ENCODE assay signal across 9 mouse cellular contexts in the genomic region with DNA sequence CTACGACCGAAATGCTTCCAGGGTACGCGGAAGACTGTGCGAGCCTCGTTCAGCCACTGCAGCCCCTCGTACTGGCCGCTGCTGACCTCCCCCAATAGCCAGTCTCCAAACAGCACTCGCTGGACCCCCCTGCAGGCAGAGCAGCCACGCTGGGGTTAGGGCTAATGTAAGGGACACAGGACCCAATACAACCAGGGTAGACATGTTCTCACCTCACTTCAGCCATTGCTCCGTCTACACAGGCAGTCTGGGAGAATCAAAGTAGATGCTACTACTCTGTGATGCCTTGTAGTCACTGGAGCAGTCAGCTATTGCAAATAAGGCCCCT. TPM values are rescaled to one million over a fixed set of nuclear protein-coding genes. Genes with fewer than 3 reads are reported as not detected.
A peak's percentile ranks its signal among the peaks of the same experiment; 100 is the strongest.
DNase-seq lines count a peak whose midpoint lies in the region; ATAC-seq and TF ChIP-seq lines count a peak whose summit lies in the region.
"Had no signal": no experiment of that assay in that cellular context is flagged by ENCODE, and none has a peak within 500 bp of the region (broad histone marks: within the 10 kb centered on the region; RNA-seq: fewer than 3 reads in every experiment).

No protein-coding gene starts in this region.

- TF ChIP-seq POLR2A in CH12.LX (IDR thresholded peaks at IDR 0.05; ENCODE audit: low read depth, low read length) = no peak

- in situ Hi-C loops in CH12.LX (cut with MboI; ENCODE audit: low pct_ligation_motif_present, low pct_unique_long_range_greater_than_20kb, low sequenced_read_pairs) = loop anchor here (10.0 kb wide), 1 partner anchor 99 kb away; no protein-coding TSS in a partner anchor

- H3K79me2 ChIP-seq in CH12.LX (replicated peaks; ENCODE audit: control insufficient read depth, extremely low read depth, insufficient read depth, poor library complexity, severe bottlenecking) = no peaks in the 10 kb centered on the region

- no peaks in the 10 kb centered on the region for H3K9me3 ChIP-seq in heart, embryonic 16.5 days (replicated peaks; ENCODE audit: control insufficient read depth, low read length)
- no peaks in the 10 kb centered on the region for H3K9me3 ChIP-seq in CH12.LX (replicated peaks; ENCODE audit: low read length)
- H3K9me3 ChIP-seq in embryonic facial prominence, embryonic 15.5 days (replicated peaks) = no peaks in the 10 kb centered on the region
- H3K9me3 ChIP-seq in liver, embryonic 16.5 days (replicated peaks; ENCODE audit: control insufficient read depth, low read length) = no peaks in the 10 kb centered on the region

- H3K9ac ChIP-seq in heart, embryonic 16.5 days (ENCODE audit: low read length) = peak overlapping the region; percentile 41
- 0 out of 2 replicates have a peak overlapping the region, but pooled peaks have one; percentile 12 for H3K9ac ChIP-seq in CH12.LX (ENCODE audit: insufficient read depth, low read depth)
- no peak overlapping the region for H3K9ac ChIP-seq in embryonic facial prominence, embryonic 15.5 days
- H3K9ac ChIP-seq in liver, embryonic 16.5 days (ENCODE audit: low read depth, low read length) = no peak overlapping the region

- peaks cover 37% of the 10 kb centered on the region for H3K36me3 ChIP-seq in heart, embryonic 16.5 days (ENCODE audit: control insufficient read depth, insufficient read depth)
- peaks cover 42 to 56% of the 10 kb centered on the region in 2 experiments for H3K36me3 ChIP-seq in CH12.LX (replicated peaks in 1 of 2; ENCODE audit: control insufficient read depth in 1 of 2, insufficient read depth in 1 of 2, low read length in 1 of 2)
- H3K36me3 ChIP-seq in embryonic facial prominence, embryonic 15.5 days = peaks cover 39% of the 10 kb centered on the region
- peaks cover 33% of the 10 kb centered on the region for H3K36me3 ChIP-seq in liver, embryonic 16.5 days (ENCODE audit: control insufficient read depth, insufficient read depth)

- WGBS in heart, embryonic 16.5 days = 38% methylated on average over 11 of the region's 11 CpGs
- WGBS in embryonic facial prominence, embryonic 15.5 days = 32% methylated on average over 11 of the region's 11 CpGs
- WGBS in liver, embryonic 16.5 days (ENCODE audit: insufficient replicate concordance) = 33% methylated on average over 11 of the region's 11 CpGs

- DNase-seq in heart, postnatal 14 days = no peak
- no peak for DNase-seq in CH12.LX (ENCODE audit: extremely low read depth)
- DNase-seq in right cerebral cortex, adult 18-20 months = no peak
- DNase-seq in layer of hippocampus, postnatal 10 days (ENCODE audit: low spot score in 2 of 2) = no peak
- DNase-seq in adrenal gland, postnatal 10 days = no peak

- H3K27ac ChIP-seq in heart, embryonic 16.5 days (ENCODE audit: low read length) = no peak overlapping the region
- H3K27ac ChIP-seq in CH12.LX (ENCODE audit: insufficient read depth, low read depth) = peak overlapping the region; percentile 80
- H3K27ac ChIP-seq in embryonic facial prominence, embryonic 15.5 days (replicated peaks) = no peak overlapping the region
- H3K27ac ChIP-seq in liver, embryonic 16.5 days (ENCODE audit: low read length) = no peak overlapping the region

- TF ChIP-seq EP300 in CH12.LX (IDR thresholded peaks at IDR 0.05; ENCODE audit: low read length) = no peak

- ATAC-seq in heart, embryonic 16.5 days (replicated peaks; ENCODE audit: extremely low read depth, insufficient read depth, low FRiP score) = no peak
- no peak for ATAC-seq in embryonic facial prominence, embryonic 15.5 days (ENCODE audit: insufficient number of reproducible peaks, low FRiP score, low TSS enrichment, low read depth)
- ATAC-seq in liver, embryonic 16.5 days (ENCODE audit: low read depth) = no peak

- intact Hi-C loops in heart, postnatal 14 days (cut with DNase I) = loop anchor here (2.0 kb wide), 1 partner anchor 97 kb away; no protein-coding TSS in a partner anchor

- no peak for TF ChIP-seq CTCF in CH12.LX (conservative IDR thresholded peaks at IDR 0.05 in 1 of 2, IDR thresholded peaks at IDR 0.05 in 1 of 2; ENCODE audit: low read depth in 2 of 2, low read length in 2 of 2)

- peak overlapping the region; percentile 96 for H3K4me2 ChIP-seq in heart, embryonic 16.5 days (ENCODE audit: low read depth, low read length)
- H3K4me2 ChIP-seq in CH12.LX (ENCODE audit: insufficient read depth, low read depth, poor library complexity, severe bottlenecking) = peak overlapping the region; percentile 58
- peak overlapping the region; percentile 83 for H3K4me2 ChIP-seq in embryonic facial prominence, embryonic 15.5 days (replicated peaks)
- peak overlapping the region; percentile 85 for H3K4me2 ChIP-seq in liver, embryonic 16.5 days (ENCODE audit: low read depth, low read length)

- peak overlapping the region; percentile 84 for H3K4me3 ChIP-seq in heart, embryonic 16.5 days (ENCODE audit: low read length)
- H3K4me3 ChIP-seq in CH12.LX (replicated peaks in 1 of 3; ENCODE audit: low read depth in 2 of 3, low read length in 2 of 3, poor library complexity in 1 of 3) = peak overlapping the region; percentile 63 to 83 (median 68)
- peak overlapping the region; percentile 55 for H3K4me3 ChIP-seq in embryonic facial prominence, embryonic 15.5 days (replicated peaks)
- peak overlapping the region; percentile 73 for H3K4me3 ChIP-seq in liver, embryonic 16.5 days (ENCODE audit: low read depth, low read length)

- H3K4me1 ChIP-seq in heart, embryonic 16.5 days (ENCODE audit: control insufficient read depth, insufficient read depth, low read length) = peaks cover 12% of the 10 kb centered on the region
- H3K4me1 ChIP-seq in CH12.LX (ENCODE audit: control insufficient read depth in 1 of 2, insufficient read depth in 2 of 2) = peaks cover 14 to 27% of the 10 kb centered on the region in 2 experiments
- peaks cover 18% of the 10 kb centered on the region for H3K4me1 ChIP-seq in embryonic facial prominence, embryonic 15.5 days
- H3K4me1 ChIP-seq in liver, embryonic 16.5 days (ENCODE audit: control insufficient read depth, low read depth, low read length) = peaks cover 17% of the 10 kb centered on the region

- no peak for TF ChIP-seq RAD21 in CH12.LX (IDR thresholded peaks at IDR 0.05; ENCODE audit: low read depth, low read length)

- H3K27me3 ChIP-seq in heart, embryonic 16.5 days (ENCODE audit: control insufficient read depth, insufficient read depth, low read length) = no peaks in the 10 kb centered on the region
- H3K27me3 ChIP-seq in CH12.LX (replicated peaks) = no peaks in the 10 kb centered on the region
- H3K27me3 ChIP-seq in embryonic facial prominence, embryonic 15.5 days = no peaks in the 10 kb centered on the region
- H3K27me3 ChIP-seq in liver, embryonic 16.5 days (ENCODE audit: control insufficient read depth, insufficient read depth, low read depth, low read length) = peaks cover 3% of the 10 kb centered on the region

- dilution Hi-C loops in CH12.LX (cut with MboI; ENCODE audit: extremely low pct_ligation_motif_present, extremely low pct_unique_long_range_greater_than_20kb, low sequenced_read_pairs) = no loop called here

RNA-seq across cellular contexts. Expression of a gene that starts 0.9 kb away (rescaled TPM):
- 4.7 and 9.1 TPM in 2 replicates for polyA plus RNA-seq in heart, embryonic 16.5 days (2015; fragmentation: Nextera tagmentation; extraction: Ambion mirVana)
- 1 to 10 TPM; 1.6 to 1.7 TPM for total RNA-seq in heart, postnatal 14 days (2021)
- total RNA-seq in CH12.LX (2012; rRNA removed) (11.2 and 26.2 TPM in 2 replicates), CH12.LX (2014; rRNA removed) (10.1 and 10.5 TPM in 2 replicates)
- polyA plus RNA-seq in CH12.LX (2012; ENCODE audit: insufficient read length, low read depth) = 6.5 and 7.7 TPM in 2 replicates
- 4.1 and 5.1 TPM in 2 replicates for polyA plus RNA-seq in embryonic facial prominence, embryonic 15.5 days (2015; fragmentation: Nextera tagmentation; extraction: Ambion mirVana)
- 7.7 and 8.2 TPM in 2 replicates for polyA plus RNA-seq in liver, embryonic 16.5 days (2015; fragmentation: Nextera tagmentation; extraction: Ambion mirVana)
- total RNA-seq in layer of hippocampus, postnatal 10 days (2021) = under 1 TPM; 0.29 to 0.64 TPM
- 1 to 10 TPM; 3.7 to 4.8 TPM for total RNA-seq in adrenal gland, postnatal 10 days (2021)

RNA-seq across cellular contexts. Expression of a gene that starts 11.2 kb away (rescaled TPM):
- polyA plus RNA-seq in heart, embryonic 16.5 days (2015; fragmentation: Nextera tagmentation; extraction: Ambion mirVana) = 1.6 TPM in 1 of 2 replicates, not detected in the other
- total RNA-seq in heart, postnatal 14 days (2021) = not detected
- total RNA-seq in CH12.LX (2012; rRNA removed) (1.0 and 1.9 TPM in 2 replicates), CH12.LX (2014; rRNA removed) (0.31 and 0.35 TPM in 2 replicates)
- polyA plus RNA-seq in CH12.LX (2012; ENCODE audit: insufficient read length, low read depth) = 3.3 and 3.9 TPM in 2 replicates
- 0.19 TPM in 1 of 2 replicates, not detected in the other for polyA plus RNA-seq in embryonic facial prominence, embryonic 15.5 days (2015; fragmentation: Nextera tagmentation; extraction: Ambion mirVana)
- 0.42 and 1.6 TPM in 2 replicates for polyA plus RNA-seq in liver, embryonic 16.5 days (2015; fragmentation: Nextera tagmentation; extraction: Ambion mirVana)
- total RNA-seq in layer of hippocampus, postnatal 10 days (2021) = not detected
- 1 to 10 TPM; 5.6 to 6.9 TPM for total RNA-seq in adrenal gland, postnatal 10 days (2021)
- polyA plus RNA-seq: neural tube, embryonic 11.5 days had no signal

RNA-seq across cellular contexts. Expression of a gene that starts 13.6 kb away (rescaled TPM):
- polyA plus RNA-seq in heart, embryonic 16.5 days (2015; fragmentation: Nextera tagmentation; extraction: Ambion mirVana) = 2.1 and 2.8 TPM in 2 replicates
- not detected for total RNA-seq in heart, postnatal 14 days (2021)
- total RNA-seq in CH12.LX (2012; rRNA removed) (not detected in 2 replicates), CH12.LX (2014; rRNA removed) (not detected in 2 replicates)
- polyA plus RNA-seq in CH12.LX (2012; ENCODE audit: insufficient read length, low read depth) = 0.49 TPM in 1 of 2 replicates, not detected in the other
- polyA plus RNA-seq in embryonic facial prominence, embryonic 15.5 days (2015; fragmentation: Nextera tagmentation; extraction: Ambion mirVana) = 5.3 TPM in 2 replicates
- 1.4 TPM in 1 of 2 replicates, not detected in the other for polyA plus RNA-seq in liver, embryonic 16.5 days (2015; fragmentation: Nextera tagmentation; extraction: Ambion mirVana)
- under 1 TPM in 1 of 2 experiments, not detected in 1; 0.76 TPM for total RNA-seq in layer of hippocampus, postnatal 10 days (2021)
- total RNA-seq in adrenal gland, postnatal 10 days (2021) = 1 to 10 TPM; 2.8 to 3.2 TPM

RNA-seq across cellular contexts. Expression of a gene that starts 26.4 kb away (rescaled TPM):
- polyA plus RNA-seq in heart, embryonic 16.5 days (2015; fragmentation: Nextera tagmentation; extraction: Ambion mirVana) = 0.05 and 0.13 TPM in 2 replicates
- not detected for total RNA-seq in heart, postnatal 14 days (2021)
- not detected in 2 replicates for total RNA-seq in CH12.LX (2012; rRNA removed)
- total RNA-seq in CH12.LX (2014; rRNA removed) = not detected in 2 replicates
- not detected in 2 replicates for polyA plus RNA-seq in CH12.LX (2012; ENCODE audit: insufficient read length, low read depth)
- 0.76 and 1.1 TPM in 2 replicates for polyA plus RNA-seq in embryonic facial prominence, embryonic 15.5 days (2015; fragmentation: Nextera tagmentation; extraction: Ambion mirVana)
- not detected in 2 replicates for polyA plus RNA-seq in liver, embryonic 16.5 days (2015; fragmentation: Nextera tagmentation; extraction: Ambion mirVana)
- total RNA-seq in layer of hippocampus, postnatal 10 days (2021) = under 1 TPM; 0.45 to 0.55 TPM
- total RNA-seq in adrenal gland, postnatal 10 days (2021) = under 1 TPM in 1 of 2 experiments, not detected in 1; 0.36 TPM

RNA-seq across cellular contexts. Expression of a gene that starts 36.8 kb away (rescaled TPM):
- 43.5 and 50.7 TPM in 2 replicates for polyA plus RNA-seq in heart, embryonic 16.5 days (2015; fragmentation: Nextera tagmentation; extraction: Ambion mirVana)
- 10 to 100 TPM; 43.4 to 44.3 TPM for total RNA-seq in heart, postnatal 14 days (2021)
- total RNA-seq in CH12.LX (2012; rRNA removed) = 51.7 and 52.5 TPM in 2 replicates
- total RNA-seq in CH12.LX (2014; rRNA removed) = 21.8 and 22.4 TPM in 2 replicates
- 59.2 and 67.0 TPM in 2 replicates for polyA plus RNA-seq in CH12.LX (2012; ENCODE audit: insufficient read length, low read depth)
- 68.7 and 73.2 TPM in 2 replicates for polyA plus RNA-seq in embryonic facial prominence, embryonic 15.5 days (2015; fragmentation: Nextera tagmentation; extraction: Ambion mirVana)
- 23.8 and 28.5 TPM in 2 replicates for polyA plus RNA-seq in liver, embryonic 16.5 days (2015; fragmentation: Nextera tagmentation; extraction: Ambion mirVana)
- 10 to 100 TPM; 71.6 to 72.7 TPM for total RNA-seq in layer of hippocampus, postnatal 10 days (2021)
- 10 to 100 TPM; 69.9 to 75.3 TPM for total RNA-seq in adrenal gland, postnatal 10 days (2021)

Comparison
In these comparisons a context has a peak if more than half of its experiments do, and no peak if none do; other contexts are left out.
1. H3K9ac ChIP-seq: peak in heart, embryonic 16.5 days (single experiment) and CH12.LX (single experiment); none in embryonic facial prominence, embryonic 15.5 days (single experiment) and liver, embryonic 16.5 days (single experiment).
2. Peak in every context shown above with its lines, with median percentiles within 50 percentile points of each other: H3K4me2 ChIP-seq and H3K4me3 ChIP-seq.